Comparison of ENCODE assay signal across 16 mouse cellular contexts in genomic region chr16:96408064-96408465, GRCm38 (mm10). TPM values are rescaled to one million over a fixed set of nuclear protein-coding genes. Genes with fewer than 3 reads are reported as not detected.
DNase-seq lines count a peak whose midpoint lies in the region; ATAC-seq and TF ChIP-seq lines count a peak whose summit lies in the region.
"Had no signal": no experiment of that assay in that cellular context is flagged by ENCODE, and none has a peak within 500 bp of the region (broad histone marks: within the 10 kb centered on the region; RNA-seq: fewer than 3 reads in every experiment).

No protein-coding gene starts in this region.

- TF ChIP-seq RAD21 in CH12.LX (IDR thresholded peaks at IDR 0.05; ENCODE audit: low read depth, low read length): no peak

- no peak overlapping the region for H3K4me2 ChIP-seq in forebrain, embryonic 13.5 days
- H3K4me2 ChIP-seq in CH12.LX (ENCODE audit: insufficient read depth, low read depth, poor library complexity, severe bottlenecking): no peak overlapping the region
- no peak overlapping the region for H3K4me2 ChIP-seq in heart, embryonic 16.5 days (ENCODE audit: low read depth, low read length)
- H3K4me2 ChIP-seq: limb, embryonic 15.5 days had no signal

- TF ChIP-seq EP300 in CH12.LX (IDR thresholded peaks at IDR 0.05; ENCODE audit: low read length): no peak; the same call in 1 of the 2 replicates

- in situ Hi-C loops in CH12.LX (cut with MboI; ENCODE audit: low pct_ligation_motif_present, low pct_unique_long_range_greater_than_20kb, low sequenced_read_pairs): no loop called here

- no peaks in the 10 kb centered on the region for H3K9me3 ChIP-seq in forebrain, embryonic 13.5 days (replicated peaks)
- no peaks in the 10 kb centered on the region for H3K9me3 ChIP-seq in forebrain, embryonic 10.5 days
- H3K9me3 ChIP-seq in CH12.LX (replicated peaks; ENCODE audit: low read length): peaks cover 4% of the 10 kb centered on the region
- H3K9me3 ChIP-seq in heart, embryonic 16.5 days (replicated peaks; ENCODE audit: control insufficient read depth, low read length): no peaks in the 10 kb centered on the region
- H3K9me3 ChIP-seq: limb, embryonic 15.5 days had no signal

- WGBS in forebrain, embryonic 13.5 days: 15% methylated on average over 3 of the region's 4 CpGs
- WGBS in forebrain, embryonic 10.5 days: 53% methylated on average over 4 of the region's 4 CpGs
- WGBS in kidney, adult 2 months: 37% methylated on average over 4 of the region's 4 CpGs
- WGBS in heart, embryonic 16.5 days: 13% methylated on average over 4 of the region's 4 CpGs

- H3K79me2 ChIP-seq in CH12.LX (replicated peaks; ENCODE audit: control insufficient read depth, extremely low read depth, insufficient read depth, poor library complexity, severe bottlenecking): no peaks in the 10 kb centered on the region

- no peak overlapping the region for H3K4me3 ChIP-seq in forebrain, embryonic 13.5 days
- H3K4me3 ChIP-seq in forebrain, embryonic 10.5 days: no peak overlapping the region
- no peak overlapping the region for H3K4me3 ChIP-seq in kidney, adult 2 months (ENCODE audit: insufficient read depth, low read depth, low read length)
- no peak overlapping the region for H3K4me3 ChIP-seq in CH12.LX (replicated peaks in 1 of 3; ENCODE audit: low read depth in 2 of 3, low read length in 2 of 3, poor library complexity in 1 of 3)
- no peak overlapping the region for H3K4me3 ChIP-seq in heart, embryonic 16.5 days (ENCODE audit: low read length)
- H3K4me3 ChIP-seq: limb, embryonic 15.5 days had no signal

- no peak for TF ChIP-seq CTCF in kidney, adult 2 months (conservative IDR thresholded peaks at IDR 0.05; ENCODE audit: insufficient read depth, insufficient read length, low read depth, low read length)
- TF ChIP-seq CTCF in CH12.LX (conservative IDR thresholded peaks at IDR 0.05 in 1 of 2, IDR thresholded peaks at IDR 0.05 in 1 of 2; ENCODE audit: low read depth in 2 of 2, low read length in 2 of 2): no peak

- no peaks in the 10 kb centered on the region for H3K27me3 ChIP-seq in forebrain, embryonic 13.5 days
- no peaks in the 10 kb centered on the region for H3K27me3 ChIP-seq in forebrain, embryonic 10.5 days (ENCODE audit: poor library complexity, severe bottlenecking)
- no peaks in the 10 kb centered on the region for H3K27me3 ChIP-seq in kidney, adult 2 months (replicated peaks; ENCODE audit: control insufficient read depth, insufficient read depth, low read length)
- no peaks in the 10 kb centered on the region for H3K27me3 ChIP-seq in CH12.LX (replicated peaks)
- H3K27me3 ChIP-seq in heart, embryonic 16.5 days (ENCODE audit: control insufficient read depth, insufficient read depth, low read length): no peaks in the 10 kb centered on the region
- H3K27me3 ChIP-seq: limb, embryonic 15.5 days had no signal

- no peak overlapping the region for H3K27ac ChIP-seq in forebrain, embryonic 13.5 days
- H3K27ac ChIP-seq in forebrain, embryonic 10.5 days: no peak overlapping the region
- no peak overlapping the region for H3K27ac ChIP-seq in kidney, adult 2 months (ENCODE audit: insufficient read depth, low read depth, low read length)
- H3K27ac ChIP-seq in CH12.LX (ENCODE audit: insufficient read depth, low read depth): peak overlapping the region; percentile 15; the same call in 1 of the 2 replicates
- H3K27ac ChIP-seq in heart, embryonic 16.5 days (ENCODE audit: low read length): peak overlapping the region; percentile 53
- H3K27ac ChIP-seq: limb, embryonic 15.5 days had no signal

- dilution Hi-C loops in CH12.LX (cut with MboI; ENCODE audit: extremely low pct_ligation_motif_present, extremely low pct_unique_long_range_greater_than_20kb, low sequenced_read_pairs): no loop called here

- no peak for DNase-seq in forebrain, embryonic 10.5 days (ENCODE audit: extremely low spot score, low spot score)
- DNase-seq in kidney, postnatal 4 days: peak; percentile 12 to 24
- DNase-seq in kidney, adult 2 months: no peak
- DNase-seq in CH12.LX (ENCODE audit: extremely low read depth): peak; percentile 74
- DNase-seq in gastrocnemius, postnatal 10 days: no peak
- no peak for DNase-seq in spleen, postnatal 14 days (ENCODE audit: low spot score in 2 of 2)
- DNase-seq: adrenal gland, postnatal 36 days; cerebellum, adult 8-10 months; kidney, adult 9 months; thymus, postnatal 14 days had no signal

- no peak overlapping the region for H3K9ac ChIP-seq in forebrain, embryonic 13.5 days
- 0 out of 2 replicates have a peak overlapping the region, but pooled peaks have one; percentile 22 for H3K9ac ChIP-seq in CH12.LX (ENCODE audit: insufficient read depth, low read depth)
- no peak overlapping the region for H3K9ac ChIP-seq in heart, embryonic 16.5 days (ENCODE audit: low read length)
- H3K9ac ChIP-seq: limb, embryonic 15.5 days had no signal

- TF ChIP-seq POLR2A in kidney, adult 2 months (IDR thresholded peaks at IDR 0.05; ENCODE audit: low read depth, low read length): no peak
- TF ChIP-seq POLR2A in CH12.LX (IDR thresholded peaks at IDR 0.05; ENCODE audit: low read depth, low read length): no peak

- ATAC-seq in forebrain, embryonic 13.5 days: peak; percentile 24; the same call in 1 of the 2 replicates
- peak; percentile 80; the same call in 1 of the 2 replicates for ATAC-seq in heart, embryonic 16.5 days (replicated peaks; ENCODE audit: extremely low read depth, insufficient read depth, low FRiP score)
- ATAC-seq: lung, postnatal 0 days had no signal

- no peaks in the 10 kb centered on the region for H3K36me3 ChIP-seq in forebrain, embryonic 13.5 days (ENCODE audit: poor library complexity, severe bottlenecking)
- no peaks in the 10 kb centered on the region for H3K36me3 ChIP-seq in forebrain, embryonic 10.5 days (replicated peaks)
- no peaks in the 10 kb centered on the region for H3K36me3 ChIP-seq in kidney, adult 2 months (ENCODE audit: control insufficient read depth, insufficient read depth, low read length)
- H3K36me3 ChIP-seq in CH12.LX (replicated peaks in 1 of 2; ENCODE audit: control insufficient read depth in 1 of 2, insufficient read depth in 1 of 2, low read length in 1 of 2): no peaks in the 10 kb centered on the region
- no peaks in the 10 kb centered on the region for H3K36me3 ChIP-seq in heart, embryonic 16.5 days (ENCODE audit: control insufficient read depth, insufficient read depth)
- H3K36me3 ChIP-seq: limb, embryonic 15.5 days had no signal

- H3K4me1 ChIP-seq in forebrain, embryonic 13.5 days: no peaks in the 10 kb centered on the region
- peaks cover 5% of the 10 kb centered on the region; the same call in 1 of the 2 replicates for H3K4me1 ChIP-seq in forebrain, embryonic 10.5 days
- H3K4me1 ChIP-seq in kidney, adult 2 months (ENCODE audit: control insufficient read depth, insufficient read depth, low read length): no peaks in the 10 kb centered on the region
- peaks cover 24 to 32% of the 10 kb centered on the region in 2 experiments for H3K4me1 ChIP-seq in CH12.LX (ENCODE audit: control insufficient read depth in 1 of 2, insufficient read depth in 2 of 2)
- H3K4me1 ChIP-seq in heart, embryonic 16.5 days (ENCODE audit: control insufficient read depth, insufficient read depth, low read length): peaks cover 13% of the 10 kb centered on the region
- H3K4me1 ChIP-seq: limb, embryonic 15.5 days had no signal

TF ChIP-seq in CH12.LX, 34 proteins besides CTCF, POLR2A, EP300 and RAD21 (continues in another document):
- no peak for TF ChIP-seq ZC3H11A (IDR thresholded peaks at IDR 0.05; ENCODE audit: low read depth, low read length)
- TF ChIP-seq SMC3 (IDR thresholded peaks at IDR 0.05; ENCODE audit: low read depth, low read length): no peak
- TF ChIP-seq MAFK (IDR thresholded peaks at IDR 0.05; ENCODE audit: insufficient replicate concordance, low read length): peak; percentile 90
- TF ChIP-seq ZKSCAN1 (IDR thresholded peaks at IDR 0.05; ENCODE audit: borderline replicate concordance, low read depth, low read length): no peak
- no peak; the same call in 1 of the 2 replicates for TF ChIP-seq MEF2A (IDR thresholded peaks at IDR 0.05; ENCODE audit: borderline replicate concordance, low read depth, low read length)
- no peak for TF ChIP-seq RCOR1 (conservative IDR thresholded peaks at IDR 0.05; ENCODE audit: low read depth, low read length)
- peak; percentile 80 for TF ChIP-seq JUN (IDR thresholded peaks at IDR 0.05; ENCODE audit: insufficient read depth, low read depth, low read length)
- peak; percentile 77; the same call in 1 of the 2 replicates for TF ChIP-seq JUND (conservative IDR thresholded peaks at IDR 0.05; ENCODE audit: low read depth, low read length)
- no peak for TF ChIP-seq POLR2AphosphoS2 (IDR thresholded peaks at IDR 0.05; ENCODE audit: low read depth, low read length)
- TF ChIP-seq USF2 (conservative IDR thresholded peaks at IDR 0.05; ENCODE audit: low read depth, low read length): no peak
- TF ChIP-seq TCF12 (IDR thresholded peaks at IDR 0.05; ENCODE audit: low read depth, low read length): no peak
- no peak for TF ChIP-seq SIN3A (IDR thresholded peaks at IDR 0.05; ENCODE audit: low read length)
- TF ChIP-seq NELFE (IDR thresholded peaks at IDR 0.05; ENCODE audit: low read depth, low read length): no peak
- TF ChIP-seq KAT2A (IDR thresholded peaks at IDR 0.05; ENCODE audit: insufficient replicate concordance, low read length): no peak
- TF ChIP-seq MAZ (IDR thresholded peaks at IDR 0.05; ENCODE audit: low read depth, low read length): no peak

RNA-seq across cellular contexts. Expression of gene Itgb2l, which starts 35.4 kb away (rescaled TPM):
- polyA plus RNA-seq in forebrain, embryonic 13.5 days (2015; fragmentation: Nextera tagmentation; extraction: Ambion mirVana): not detected in 2 replicates
- polyA plus RNA-seq in forebrain, embryonic 10.5 days (2016; fragmentation: Nextera tagmentation; extraction: Ambion mirVana): not detected in 2 replicates
- polyA plus RNA-seq in kidney, adult 2 months (2012; rRNA removed): not detected in 2 replicates
- 0.08 TPM in 1 of 2 replicates, not detected in the other for total RNA-seq in CH12.LX (2012; rRNA removed)
- 0.08 and 0.20 TPM in 2 replicates for total RNA-seq in CH12.LX (2014; rRNA removed)
- 0.27 and 0.37 TPM in 2 replicates for polyA plus RNA-seq in CH12.LX (2012; ENCODE audit: insufficient read length, low read depth)
- 0.07 and 0.11 TPM in 2 replicates for polyA plus RNA-seq in heart, embryonic 16.5 days (2015; fragmentation: Nextera tagmentation; extraction: Ambion mirVana)
- total RNA-seq in gastrocnemius, postnatal 10 days (2021): under 1 TPM in 1 of 2 experiments, not detected in 1; 0.75 TPM
- total RNA-seq: adrenal gland, postnatal 36 days; gastrocnemius, postnatal 4 days; layer of hippocampus, postnatal 25 days had no signal

RNA-seq across cellular contexts. Expression of gene Pcp4, which starts 59.3 kb away (rescaled TPM):
- 71.7 and 86.1 TPM in 2 replicates for polyA plus RNA-seq in forebrain, embryonic 13.5 days (2015; fragmentation: Nextera tagmentation; extraction: Ambion mirVana)
- polyA plus RNA-seq in forebrain, embryonic 10.5 days (2016; fragmentation: Nextera tagmentation; extraction: Ambion mirVana): 4.2 and 4.3 TPM in 2 replicates
- 0.34 and 0.68 TPM in 2 replicates for polyA plus RNA-seq in kidney, adult 2 months (2012; rRNA removed)
- total RNA-seq in CH12.LX (2012; rRNA removed) (0.46 TPM in 1 of 2 replicates, not detected in the other), CH12.LX (2014; rRNA removed) (2.0 and 3.3 TPM in 2 replicates)
- polyA plus RNA-seq in CH12.LX (2012; ENCODE audit: insufficient read length, low read depth): 2.4 and 2.9 TPM in 2 replicates
- 1.3 and 1.4 TPM in 2 replicates for polyA plus RNA-seq in heart, embryonic 16.5 days (2015; fragmentation: Nextera tagmentation; extraction: Ambion mirVana)
- total RNA-seq in gastrocnemius, postnatal 10 days (2021): 1 to 10 TPM in 1 of 2 experiments, not detected in 1; 2.4 TPM
- total RNA-seq: gastrocnemius, postnatal 4 days had no signal

Comparison
In these comparisons a context has a peak if more than half of its experiments do, and no peak if none do; other contexts are left out.
1. DNase-seq: peak in kidney, postnatal 4 days (2 of 2) and CH12.LX (single experiment); none in forebrain, embryonic 10.5 days (single experiment), kidney, adult 2 months (single experiment), gastrocnemius, postnatal 10 days (single experiment) and spleen, postnatal 14 days (0 of 2).
2. RNA of gene Pcp4, which starts 59.3 kb away (polyA plus RNA-seq): 71.7 to 86.1 TPM in forebrain, embryonic 13.5 days; 4.2 to 4.3 TPM in forebrain, embryonic 10.5 days, 2.4 to 2.9 TPM in CH12.LX, 1.3 to 1.4 TPM in heart, embryonic 16.5 days and 0.34 to 0.68 TPM in kidney, adult 2 months; every median in the first group is over 10 times any median in the second.
3. H3K27ac ChIP-seq: peak in CH12.LX (single experiment) and heart, embryonic 16.5 days (single experiment); none in forebrain, embryonic 13.5 days (single experiment), forebrain, embryonic 10.5 days (single experiment) and kidney, adult 2 months (single experiment).